Mouse (Mus musculus) T-helper 1 cell (primary cell): ENCODE results near the gene Slc8a1.

Source experiments
- in situ Hi-C: fragments of 300-600 bp; cut with MboI, MseI; formaldehyde crosslinking; loops from one replicate; pipeline ENCODE4 v1.15.1; 2025; ENCODE audit warnings: high pct_unique_total_duplicates

The Slc8a1 gene

GRCm38 (mm10) chr17:81432733-81433132 is 305.4 kb downstream of the Slc8a1 start:
- in situ Hi-C loops: no loop called here

DNA sequence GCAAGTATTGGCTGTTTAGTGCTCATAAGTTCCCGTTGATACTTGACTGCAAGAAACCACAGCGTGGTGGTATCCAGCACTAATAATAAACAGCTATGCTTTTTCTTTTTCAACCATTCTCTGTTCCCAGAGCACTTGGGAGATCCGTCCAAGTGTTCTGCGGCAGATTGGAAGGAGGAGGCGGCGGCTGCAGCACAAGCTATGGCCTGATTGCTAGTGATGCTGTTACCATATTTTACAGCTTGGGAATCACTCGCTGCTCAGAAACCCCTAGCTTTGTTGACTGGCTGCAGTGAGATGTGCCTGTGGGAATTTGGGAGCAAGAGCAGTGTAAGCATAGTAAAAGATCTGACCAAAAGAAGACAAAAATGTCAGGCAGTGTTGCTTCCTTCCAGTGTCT is 310.9 kb downstream of the Slc8a1 start:
- in situ Hi-C loops: no loop called here

DNA sequence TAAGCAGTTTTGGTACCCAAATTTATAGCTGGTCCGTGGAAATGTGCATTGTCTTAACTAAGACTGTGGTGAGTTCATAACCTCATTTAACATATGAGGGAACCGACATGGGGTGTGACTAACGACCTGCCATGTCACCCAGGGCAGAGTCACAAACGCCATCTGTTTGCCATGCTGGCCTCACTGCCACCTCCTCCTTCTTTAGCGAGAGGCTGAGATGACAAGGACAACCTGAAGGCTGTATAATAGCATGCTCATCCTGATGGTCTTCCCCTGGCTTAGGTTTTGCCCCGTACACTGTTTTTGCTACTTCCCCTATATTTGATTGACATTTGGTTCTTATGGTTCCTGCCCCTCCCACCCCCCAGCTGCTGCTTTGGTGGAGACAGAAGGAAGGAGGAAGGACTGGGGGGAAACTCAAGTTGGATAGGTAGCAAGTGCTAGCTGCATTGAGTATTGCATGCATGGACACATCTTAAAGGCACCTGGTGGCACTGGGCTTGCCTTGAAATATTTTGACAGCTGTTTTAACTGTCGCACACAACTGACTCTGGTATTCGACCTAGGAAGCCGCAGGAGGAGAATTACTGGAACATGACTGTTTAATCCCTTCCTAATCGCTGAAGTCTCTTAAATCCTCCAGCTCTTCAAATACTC is 313.8 kb downstream of the Slc8a1 start:
- in situ Hi-C loops: no loop called here

DNA sequence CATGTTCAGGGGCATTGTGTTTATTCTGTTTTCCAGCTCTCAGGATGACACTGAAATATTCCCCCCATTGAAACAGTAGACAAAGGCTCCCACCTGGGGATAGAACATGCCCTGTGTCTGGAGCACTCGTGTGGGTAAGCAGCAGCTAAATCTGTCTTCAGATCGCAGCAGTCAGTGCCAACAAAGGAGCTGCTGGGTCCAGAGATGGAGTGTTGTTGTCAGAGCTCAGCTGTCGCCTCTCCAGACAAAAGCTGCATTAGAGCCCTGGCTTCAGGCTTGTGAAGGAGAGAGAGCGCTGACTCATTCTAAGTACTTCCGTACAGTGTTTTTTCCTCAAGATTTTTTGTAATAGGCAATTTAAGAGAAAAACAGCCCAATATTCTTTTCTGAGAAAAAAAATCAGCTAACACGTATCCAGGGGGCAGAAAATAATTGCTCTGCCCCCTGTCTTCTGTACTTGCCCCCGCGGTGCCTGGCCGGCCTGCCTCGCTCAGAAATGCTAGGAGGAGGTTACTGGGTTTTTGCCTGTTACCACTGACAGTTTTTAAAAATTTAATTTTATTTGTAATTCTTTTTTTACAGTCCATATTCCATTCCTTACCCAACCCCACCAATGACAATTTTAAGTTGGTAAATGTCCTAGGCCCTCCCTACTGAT is 318.2 kb downstream of the Slc8a1 start:
- in situ Hi-C loops: no loop called here

- in situ Hi-C loops: no loop called here
Observed at GRCm38 (mm10) chr17:81416361-81417114, 321.6 kb downstream of the Slc8a1 start.

- in situ Hi-C loops: no loop called here
Observed at GRCm38 (mm10) chr17:81412736-81413135, 325.4 kb downstream of the Slc8a1 start.

DNA sequence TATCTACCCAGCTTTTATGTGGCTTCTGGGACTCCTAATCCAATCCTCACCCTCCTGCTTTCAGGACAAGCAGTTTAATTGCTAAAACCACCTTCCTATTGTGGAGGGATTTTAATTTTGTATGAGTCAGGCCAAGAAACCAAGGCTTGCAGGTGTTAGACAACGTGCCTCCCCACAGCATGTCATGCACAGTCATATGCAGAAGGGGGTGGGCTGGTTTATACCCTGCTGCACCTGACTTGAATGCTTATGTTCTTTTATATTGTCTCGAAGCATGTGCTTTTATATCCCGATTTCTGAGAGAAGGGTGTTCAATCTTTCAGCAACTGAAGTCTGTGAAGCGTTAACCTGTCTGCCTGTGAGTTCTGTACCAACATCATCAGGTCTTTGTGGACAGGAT is 334.0 kb downstream of the Slc8a1 start:
- in situ Hi-C loops: no loop called here

DNA sequence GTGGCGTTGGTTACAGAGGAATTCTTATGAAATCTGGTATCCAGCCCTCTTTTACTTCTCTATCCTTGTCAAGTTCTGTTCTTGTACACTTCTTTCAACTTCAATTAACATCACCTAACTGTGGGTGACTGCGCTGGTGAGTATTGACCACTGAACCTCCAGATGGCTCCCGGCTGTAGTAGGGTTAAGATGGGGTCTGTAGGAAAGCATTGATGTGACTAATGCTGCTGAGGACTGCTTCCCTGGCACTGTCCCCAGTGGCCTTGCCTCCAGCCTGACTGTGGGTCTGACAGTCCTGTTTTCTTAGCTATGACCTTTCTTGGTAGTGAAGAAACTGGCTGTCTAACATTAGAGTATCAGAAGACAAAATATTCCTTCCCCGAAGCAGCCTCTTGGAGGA is 335.1 kb downstream of the Slc8a1 start:
- in situ Hi-C loops: no loop called here

- in situ Hi-C loops: no loop called here
Observed at GRCm38 (mm10) chr17:81402636-81403035, 335.5 kb downstream of the Slc8a1 start.

GRCm38 (mm10) chr17:81400377-81400776 is 337.8 kb downstream of the Slc8a1 start:
- in situ Hi-C loops: no loop called here

- in situ Hi-C loops: no loop called here
Observed at GRCm38 (mm10) chr17:81397434-81397833, 340.7 kb downstream of the Slc8a1 start.

DNA sequence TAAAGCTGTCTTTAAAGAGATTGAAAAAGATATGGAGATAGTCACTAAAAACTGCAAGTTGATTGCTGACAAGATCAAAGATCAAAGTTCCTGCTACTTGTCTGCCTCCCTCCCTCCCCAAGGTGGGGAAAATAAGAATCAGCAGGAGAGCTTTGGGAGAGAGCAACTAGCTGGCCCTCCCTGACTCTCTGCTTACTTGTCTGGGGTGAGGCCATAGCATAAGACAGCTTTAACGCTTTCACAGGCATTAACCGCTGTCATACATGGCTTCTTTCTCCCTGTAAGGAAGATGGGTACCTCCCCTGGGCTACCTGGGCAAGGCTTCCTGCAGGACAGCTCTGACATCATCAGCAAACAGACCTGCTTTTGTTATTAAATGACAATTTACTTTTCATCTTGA is 344.1 kb downstream of the Slc8a1 start:
- in situ Hi-C loops: no loop called here

DNA sequence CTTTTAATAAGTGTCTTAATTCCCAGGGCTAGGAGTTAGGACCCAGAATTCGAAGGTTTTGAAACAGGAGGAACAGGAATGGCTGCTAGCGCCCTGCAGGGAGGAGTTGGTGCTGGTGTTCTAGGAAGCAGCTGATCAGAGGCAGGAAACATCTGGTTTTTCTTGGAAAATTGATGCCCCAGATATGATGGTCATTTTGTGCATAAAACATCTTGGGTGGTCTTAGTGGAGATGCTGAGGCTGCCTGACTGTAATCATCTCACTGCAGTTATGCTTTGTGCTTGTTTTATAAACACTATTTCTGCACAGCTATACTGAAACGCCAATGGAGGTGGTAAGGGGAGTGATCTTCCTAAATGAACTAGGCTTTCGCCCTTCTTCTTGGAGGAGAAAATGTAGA is 345.1 kb downstream of the Slc8a1 start:
- in situ Hi-C loops: no loop called here

DNA sequence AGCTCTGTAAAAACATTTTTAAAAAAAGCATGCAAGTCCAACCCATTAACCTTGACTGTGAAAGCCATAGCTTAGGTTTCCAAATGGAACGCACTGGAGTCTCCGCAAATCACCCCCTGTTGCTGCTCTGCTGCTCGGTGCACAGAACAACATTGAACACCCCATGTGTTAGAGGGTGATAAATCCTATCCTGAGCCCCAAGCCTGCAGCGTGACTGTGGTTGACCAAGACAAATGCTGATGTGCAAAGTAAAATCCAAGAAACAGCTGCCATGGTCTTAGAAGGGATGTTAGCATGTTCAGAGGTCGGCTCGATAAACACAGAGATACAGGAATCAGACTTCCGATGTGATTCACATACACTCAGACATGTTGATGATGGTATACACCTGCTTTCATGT is 346.7 kb downstream of the Slc8a1 start:
- in situ Hi-C loops: no loop called here

GRCm38 (mm10) chr17:81390790-81391189 is 347.4 kb downstream of the Slc8a1 start:
- in situ Hi-C loops: no loop called here

DNA sequence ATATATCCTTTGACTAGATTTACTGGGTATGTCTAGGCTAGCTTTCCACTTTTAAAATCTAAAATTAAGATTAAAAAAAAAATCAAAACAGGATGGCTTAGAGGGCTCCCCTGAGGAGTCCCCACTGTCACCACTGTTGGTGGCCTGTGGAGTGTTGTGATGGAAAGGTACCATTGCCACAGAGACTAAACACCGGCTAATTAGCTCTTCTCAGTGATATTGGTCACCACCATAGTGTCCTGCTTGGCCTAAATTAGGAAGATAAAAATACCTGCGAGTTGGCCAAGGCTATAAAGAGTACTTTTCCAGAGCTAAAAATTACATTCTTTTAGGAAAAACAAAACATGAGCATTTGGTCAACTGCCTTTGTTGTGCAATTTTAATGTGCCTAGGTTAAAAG is 352.1 kb downstream of the Slc8a1 start:
- in situ Hi-C loops: no loop called here

- in situ Hi-C loops: no loop called here
Observed at GRCm38 (mm10) chr17:81385476-81385875, 352.7 kb downstream of the Slc8a1 start.

- in situ Hi-C loops: no loop called here
Observed at GRCm38 (mm10) chr17:81383461-81383860, 354.7 kb downstream of the Slc8a1 start.

DNA sequence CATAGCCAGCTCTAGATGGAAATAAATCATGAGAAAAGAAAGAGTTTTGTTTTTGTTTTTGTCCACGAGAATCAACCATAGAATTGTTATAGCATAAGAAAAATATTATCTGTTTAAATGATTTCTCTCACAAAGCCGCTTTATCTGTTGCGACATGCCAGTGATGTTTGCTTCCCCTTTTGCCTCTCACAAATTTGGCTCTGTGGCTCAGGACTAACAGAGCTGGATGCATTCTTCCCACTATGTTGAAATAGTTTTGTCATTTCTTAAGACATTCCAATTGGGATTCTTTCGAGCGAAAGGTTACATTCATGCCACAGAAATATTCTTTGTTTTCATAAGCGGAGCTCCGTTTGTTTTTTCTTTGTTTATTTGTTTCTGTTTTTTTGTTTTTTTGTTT is 359.7 kb downstream of the Slc8a1 start:
- in situ Hi-C loops: no loop called here

DNA sequence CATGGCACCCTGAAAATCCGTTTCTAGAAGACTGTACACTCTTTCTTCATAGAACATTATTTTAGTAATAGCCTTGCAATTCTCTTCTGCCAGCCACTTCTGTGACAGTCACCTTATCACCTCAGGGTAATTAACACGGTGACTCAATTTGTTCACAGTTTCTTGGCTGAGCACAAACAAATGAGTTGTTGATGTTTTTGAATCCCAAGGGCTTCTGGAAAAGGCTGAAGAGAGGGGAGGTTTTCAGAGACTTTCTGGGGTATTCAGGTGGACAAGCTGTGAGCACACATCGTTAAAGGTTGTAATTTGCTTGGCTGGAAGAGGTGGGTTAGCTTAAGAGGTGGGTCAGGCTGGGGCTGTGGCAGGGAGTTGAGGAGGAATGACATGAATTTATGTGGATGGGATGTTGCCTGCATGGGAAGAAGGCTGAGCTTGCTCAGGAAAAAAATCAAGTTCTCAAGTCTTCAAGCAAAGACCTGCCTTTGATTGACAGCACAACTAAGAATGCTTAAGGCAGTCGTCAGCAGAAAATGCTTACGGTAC is 360.3 kb downstream of the Slc8a1 start:
- in situ Hi-C loops: no loop called here

- in situ Hi-C loops: no loop called here
Observed at GRCm38 (mm10) chr17:81377195-81377594, 361.0 kb downstream of the Slc8a1 start.

GRCm38 (mm10) chr17:81375901-81376300 is 362.3 kb downstream of the Slc8a1 start:
- in situ Hi-C loops: no loop called here

GRCm38 (mm10) chr17:81369036-81369435 is 369.1 kb downstream of the Slc8a1 start:
- in situ Hi-C loops: no loop called here
